Mouse (Mus musculus) retina, embryonic 14.5 days (tissue): Measurements from ENCODE around the gene Otog.

Source experiments
- DNase-seq: peaks from one replicate; pipeline ENCODE4 v3.0.0-alpha.2; 2015; ENCODE audit warnings: low spot score

Otog gene

GRCm38 (mm10) chr7:46240696-46241095, at the start of gene Otog:
Gene Otog (plus strand): TSS chr7:46240987.
- DNase-seq, result no peak

- DNase-seq, result no peak
Measured at GRCm38 (mm10) chr7:46195356-46195755, 45.4 kb upstream of the Otog start.

GRCm38 (mm10) chr7:46200021-46200420, 40.8 kb upstream of the Otog start:
- DNase-seq, result no peak

DNA sequence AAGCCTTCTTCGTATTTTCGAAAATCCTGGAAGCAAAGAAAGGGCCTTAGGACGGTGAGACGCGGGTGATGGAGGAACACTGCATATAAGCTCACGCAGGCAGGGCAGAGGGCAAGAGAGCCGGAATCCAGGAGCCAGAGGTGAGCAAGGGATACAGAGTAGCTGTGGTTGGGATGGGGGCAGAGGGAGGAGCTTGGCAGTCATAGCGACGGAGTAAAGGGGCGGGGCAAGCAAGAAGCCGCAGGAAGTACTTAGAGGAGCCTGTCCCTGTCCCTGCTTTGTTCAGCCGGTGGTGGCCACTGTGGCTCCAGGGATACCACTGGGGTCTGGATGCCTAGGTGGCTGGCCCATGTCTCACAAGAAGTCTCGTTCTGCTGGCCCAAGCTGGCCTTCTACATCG, 39.1 kb upstream of the Otog start:
- peak; percentile 61 for DNase-seq

DNA sequence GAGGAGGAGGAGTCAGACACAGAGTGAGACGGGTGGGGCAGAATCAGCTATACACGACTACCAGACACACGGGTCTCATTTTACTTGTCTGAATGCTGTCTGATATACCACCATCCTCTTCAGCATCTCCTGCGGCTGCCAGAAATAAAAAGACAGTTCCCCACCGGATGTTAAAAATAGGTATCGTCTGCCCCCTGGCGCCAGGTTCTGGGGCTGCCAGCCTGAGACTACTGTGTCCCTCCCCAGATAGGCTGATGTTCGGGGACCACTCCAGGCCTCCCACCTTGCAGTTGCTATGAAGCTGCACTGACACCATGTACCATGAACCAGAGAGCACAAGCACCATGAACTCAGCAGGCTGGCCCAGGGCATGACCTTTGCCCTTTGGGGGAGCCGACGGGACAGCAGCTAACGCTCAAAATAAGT, 36.7 kb upstream of the Otog start:
- DNase-seq, result peak; percentile 66

- DNase-seq, result no peak
Measured at GRCm38 (mm10) chr7:46204775-46205174, 36.0 kb upstream of the Otog start.

GRCm38 (mm10) chr7:46208131-46208530, 32.7 kb upstream of the Otog start:
- DNase-seq, result no peak

DNA sequence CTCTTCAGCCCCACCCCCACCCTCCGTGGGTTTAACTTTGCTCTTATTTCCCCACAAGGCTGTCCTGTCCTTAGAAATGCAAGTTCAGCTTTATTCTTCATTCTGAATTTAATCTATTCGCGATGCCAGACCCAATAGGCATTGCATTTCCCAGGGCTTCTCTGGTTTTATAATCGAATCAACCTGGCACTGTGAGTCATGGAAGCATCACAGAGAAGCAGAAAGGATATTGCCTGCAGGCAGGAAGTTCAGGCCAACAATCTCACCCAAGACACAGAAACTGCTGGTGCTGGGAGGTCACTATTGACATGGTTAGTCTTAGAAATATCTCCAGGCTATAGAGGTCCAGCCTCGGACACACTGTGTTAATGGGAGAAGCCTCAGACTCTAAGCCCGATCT, 30.5 kb upstream of the Otog start:
- no peak for DNase-seq

GRCm38 (mm10) chr7:46216481-46216880, 24.3 kb upstream of the Otog start:
- DNase-seq, result peak; percentile 57

- DNase-seq, result peak; percentile 69
Measured at GRCm38 (mm10) chr7:46218415-46218814, 22.4 kb upstream of the Otog start.

DNA sequence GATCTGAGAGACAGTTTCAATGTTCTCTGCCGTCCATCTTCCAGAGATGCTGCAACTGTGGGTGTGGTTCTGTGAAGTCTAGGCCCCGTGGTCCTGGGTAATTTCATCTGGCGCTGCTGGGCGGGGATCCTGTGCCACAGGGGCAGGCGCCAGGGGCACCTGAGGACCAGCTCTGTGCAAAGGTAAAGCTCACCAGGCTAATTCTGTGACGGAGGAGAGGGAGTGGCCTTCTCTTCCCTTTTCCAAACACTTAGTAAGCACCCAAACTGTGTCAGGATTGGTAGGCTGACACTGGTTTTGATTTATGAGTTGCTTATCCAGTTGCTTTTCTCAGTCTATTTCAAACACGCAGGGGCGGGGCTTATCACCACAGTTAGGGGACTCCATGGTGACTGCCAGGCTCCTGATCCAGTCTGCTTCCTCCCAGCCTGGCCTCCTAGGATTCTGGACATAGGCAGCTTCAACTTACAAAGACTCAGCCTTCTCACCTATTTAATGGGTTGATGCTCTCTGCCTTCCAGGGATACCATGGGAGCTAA, 20.1 kb upstream of the Otog start:
- no peak for DNase-seq

DNA sequence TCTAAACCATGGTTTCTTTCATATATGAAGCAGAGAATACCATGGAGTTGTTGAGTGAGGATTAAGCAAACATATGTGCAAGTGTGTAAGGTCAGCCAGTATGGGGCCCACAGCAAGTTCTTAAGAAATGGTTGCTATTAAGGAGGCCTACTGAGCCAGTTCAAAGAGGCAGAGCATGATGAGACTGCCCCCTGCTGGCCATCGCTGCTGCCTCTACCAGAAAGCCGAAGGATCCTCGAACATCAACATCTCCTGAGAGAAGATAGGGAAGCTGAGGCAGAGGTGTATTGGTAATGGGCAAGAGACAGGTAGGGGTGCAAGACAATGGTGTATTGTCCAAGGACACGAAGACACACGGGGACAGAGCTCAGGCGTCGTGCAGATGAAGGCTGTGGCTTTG, 14.5 kb upstream of the Otog start:
- DNase-seq, result peak; percentile 84

DNA sequence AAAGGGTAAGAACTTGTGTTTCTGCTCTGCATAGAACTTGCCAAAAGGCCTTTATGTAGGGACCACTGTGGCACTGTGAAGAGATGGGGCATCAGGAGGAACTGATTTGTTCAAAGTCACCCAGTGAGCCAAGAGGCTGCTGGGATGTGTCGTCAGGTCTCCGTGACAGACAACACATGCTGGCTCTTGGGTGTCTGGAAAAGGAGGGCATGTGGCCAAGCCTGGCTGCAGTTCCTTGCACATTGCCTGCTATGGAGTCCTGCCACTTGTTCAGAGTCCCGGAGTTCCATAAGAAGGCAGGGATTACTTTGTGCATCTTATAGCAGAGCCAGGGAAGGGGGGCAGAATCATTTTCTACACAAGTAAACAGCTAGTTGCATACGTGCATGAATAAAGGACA, 13.9 kb upstream of the Otog start:
- DNase-seq, result no peak

GRCm38 (mm10) chr7:46235948-46236347, 4.8 kb upstream of the Otog start:
- no peak for DNase-seq

- no peak for DNase-seq
Measured at GRCm38 (mm10) chr7:46236363-46236762, 4.4 kb upstream of the Otog start.

DNA sequence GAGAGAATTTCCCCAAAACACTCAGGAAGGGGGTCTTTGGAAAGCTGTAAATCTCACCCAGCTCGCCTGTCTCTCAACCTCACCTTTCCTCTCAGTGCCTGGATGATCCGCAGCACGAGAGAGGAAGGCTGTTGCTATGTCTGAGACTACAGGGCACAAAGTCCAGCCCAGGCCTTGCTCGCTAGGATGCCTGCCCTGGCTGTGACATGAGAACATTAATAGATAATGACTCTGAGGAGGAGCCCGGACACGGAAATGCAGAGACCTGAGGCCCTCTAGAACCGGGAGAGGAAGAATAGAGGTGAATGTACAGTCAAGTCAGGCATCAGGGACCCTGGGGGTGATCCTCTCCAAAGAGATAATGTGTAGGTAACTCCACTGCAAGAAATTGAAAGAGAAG, 3.6 kb upstream of the Otog start:
- DNase-seq, result no peak

GRCm38 (mm10) chr7:46238346-46238745, 2.4 kb upstream of the Otog start, which contains the start of gene Ush1c:
Gene Ush1c (minus strand): TSS chr7:46238503.
- no peak for DNase-seq

DNA sequence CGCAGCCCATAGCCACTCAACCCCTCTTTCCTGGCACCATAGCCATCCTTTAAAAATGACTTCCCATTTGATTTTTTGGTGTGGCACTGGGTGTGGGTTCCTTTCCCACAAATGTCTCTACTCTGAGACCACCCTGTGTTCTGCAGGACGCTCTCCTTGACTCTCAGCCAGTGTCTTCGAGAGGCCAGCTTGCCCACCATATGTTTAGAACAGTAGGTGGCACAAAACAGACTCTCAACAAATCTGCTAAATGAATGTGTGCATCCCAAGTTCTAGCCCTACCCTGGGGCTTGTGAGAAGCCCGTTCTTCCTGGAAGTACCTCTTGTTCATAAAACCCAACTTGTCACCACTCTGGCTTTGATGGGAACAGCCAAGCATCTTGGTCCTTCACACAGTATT, 696 bp upstream of the Otog start:
- DNase-seq, result no peak

DNA sequence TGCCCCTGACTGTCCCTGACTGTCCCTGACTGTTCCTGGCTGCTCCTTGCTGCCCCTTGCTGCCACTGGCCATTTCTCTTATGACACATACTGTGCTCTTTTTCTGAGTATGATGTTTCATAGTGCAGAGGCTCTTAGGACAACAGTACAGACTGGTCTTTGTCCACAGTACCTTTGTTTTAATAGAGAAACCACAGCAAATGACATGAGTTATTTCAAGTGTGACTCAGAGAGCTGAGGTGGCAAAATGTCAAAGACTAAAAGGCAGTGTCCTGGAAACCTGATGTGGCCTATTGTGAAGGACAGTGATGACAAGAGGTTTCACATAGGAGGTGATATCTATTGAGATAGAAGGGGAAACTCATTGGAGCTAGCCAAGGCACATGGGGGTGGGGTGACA, 6.1 kb downstream of the Otog start:
- DNase-seq, result no peak

DNA sequence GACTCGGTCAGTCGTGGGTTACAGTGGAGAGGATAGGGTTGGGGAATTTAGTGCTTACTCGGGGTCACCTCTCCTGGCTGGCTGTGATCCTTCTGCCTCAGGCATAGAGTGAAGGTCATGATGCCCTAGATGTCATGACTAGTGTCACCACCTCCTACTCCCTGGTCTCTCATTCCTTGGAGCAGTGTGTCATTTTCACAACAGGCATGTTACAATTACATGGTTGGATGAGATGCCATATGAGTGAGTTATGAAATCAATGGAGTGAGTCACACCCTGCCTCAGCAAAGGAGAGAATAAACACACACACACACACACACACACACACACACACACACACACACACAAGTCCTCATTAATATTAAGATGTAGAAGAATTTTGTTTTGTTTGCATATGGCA, 6.8 kb downstream of the Otog start:
- no peak for DNase-seq

GRCm38 (mm10) chr7:46251841-46252240, 11.1 kb downstream of the Otog start:
- DNase-seq, result no peak

DNA sequence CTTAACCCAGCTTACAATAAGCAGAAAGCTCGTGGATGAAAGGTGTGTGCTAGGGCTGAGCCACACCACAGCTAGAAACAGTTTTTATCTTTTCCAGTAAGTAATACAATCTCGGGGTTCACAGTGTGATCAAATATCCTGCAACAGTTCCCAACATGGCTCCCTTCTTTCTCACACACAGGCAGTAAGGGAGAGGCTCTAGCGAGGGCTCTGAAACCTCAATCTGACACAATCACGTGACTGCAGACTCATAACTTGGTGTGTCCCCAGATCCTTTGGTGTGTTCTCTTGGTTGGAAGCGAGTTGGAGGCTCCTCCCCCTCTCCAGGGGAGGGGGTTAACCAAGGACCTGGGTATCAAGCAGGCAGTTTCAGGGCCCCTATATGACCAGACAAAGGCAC, 35.4 kb downstream of the Otog start:
- no peak for DNase-seq

- peak; percentile 92 for DNase-seq
Measured at GRCm38 (mm10) chr7:46279946-46280345, 39.2 kb downstream of the Otog start.

DNA sequence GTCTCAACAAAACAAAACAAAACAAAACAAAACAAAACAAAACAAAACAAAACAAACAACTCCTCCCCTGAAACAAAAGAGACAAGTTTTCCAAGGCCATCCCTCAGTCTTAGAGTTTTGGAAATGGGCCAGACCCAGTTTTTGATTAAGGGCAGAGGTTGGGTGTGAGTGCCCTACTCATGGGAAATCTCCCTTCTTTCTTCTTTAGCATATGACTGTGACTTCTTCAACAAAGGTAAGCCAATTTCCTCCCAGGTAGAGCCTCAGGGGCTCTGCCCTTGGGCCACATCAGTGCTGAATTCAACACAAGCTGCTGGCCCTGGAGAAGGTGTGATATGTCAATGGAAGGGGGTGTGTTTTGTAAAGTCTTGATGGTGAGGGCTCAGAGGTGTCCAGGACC, 40.1 kb downstream of the Otog start:
- no peak for DNase-seq

DNA sequence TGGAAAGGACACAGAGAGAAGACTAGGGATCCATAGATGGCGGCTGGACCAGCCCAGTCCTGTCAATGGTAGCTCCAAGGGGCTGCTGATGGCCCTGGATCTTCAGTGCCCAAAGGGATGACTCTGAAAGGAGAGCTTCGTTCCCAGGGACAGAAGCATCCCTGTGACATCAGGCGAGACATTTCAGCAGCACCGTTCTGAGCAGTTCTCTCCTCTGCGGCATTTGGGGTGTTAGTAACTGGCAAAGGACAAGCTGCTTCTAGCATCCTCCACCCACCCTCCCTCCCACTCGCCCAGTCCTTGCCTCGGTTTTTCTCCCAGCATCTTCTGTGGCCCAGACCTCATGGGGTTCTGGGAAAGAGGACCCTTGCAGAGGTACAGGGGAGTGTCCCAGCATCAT, 41.5 kb downstream of the Otog start:
- no peak for DNase-seq
